Mouse (Mus musculus) Patski (cell line): Measurements from ENCODE around the gene Rbbp5. TPM values are rescaled to one million over a fixed set of nuclear protein-coding genes. Genes with fewer than 3 reads are reported as not detected.

ENCODE experiments used
- ATAC-seq: fragments of 100-300 bp; one replicate; pipeline ENCODE4 v1.8.0; 2021
- CTCF ChIA-PET: fragments of 350-600 bp; sonication (Branson Sonifier 250); formaldehyde crosslinking; loops from one replicate; lab custom pipeline; 2022; ENCODE audit warnings: inconsistent platforms; lab: Charles Lee
- POLR2A ChIA-PET: fragments of 350-600 bp; sonication (Branson Sonifier 250); formaldehyde crosslinking; loops from one replicate; lab custom pipeline; 2022; ENCODE audit warnings: antibody characterized with exemption, inconsistent platforms; lab: Charles Lee
- DNase-seq: peaks from one replicate; pipeline ENCODE4 v3.0.0-alpha.2; 2011; ENCODE audit warnings: low read depth, low spot score
- H3K27me3 ChIP-seq: fragments of 371-371 bp; one replicate; pipeline ENCODE4 v1.5.1; 2021
- CTCF ChIP-seq: fragments of 100-300 bp; IDR thresholded peaks from one replicate; pipeline ENCODE4 v1.5.1; 2021
- in situ Hi-C: fragments of 300-500 bp; cut with MboI; formaldehyde crosslinking; loops from 3 replicates; pipeline ENCODE4 v1.11.1; 2018; ENCODE audit warnings: low pct_unique_long_range_greater_than_20kb, mixed read lengths
- polyA plus RNA-seq: library from polyadenylated mRNA; unstranded; gene quantifications from one replicate; pipeline ENCODE4 v1.2.3, GENCODE M21; 2021

The Rbbp5 gene
- 41.0 TPM for polyA plus RNA-seq

DNA sequence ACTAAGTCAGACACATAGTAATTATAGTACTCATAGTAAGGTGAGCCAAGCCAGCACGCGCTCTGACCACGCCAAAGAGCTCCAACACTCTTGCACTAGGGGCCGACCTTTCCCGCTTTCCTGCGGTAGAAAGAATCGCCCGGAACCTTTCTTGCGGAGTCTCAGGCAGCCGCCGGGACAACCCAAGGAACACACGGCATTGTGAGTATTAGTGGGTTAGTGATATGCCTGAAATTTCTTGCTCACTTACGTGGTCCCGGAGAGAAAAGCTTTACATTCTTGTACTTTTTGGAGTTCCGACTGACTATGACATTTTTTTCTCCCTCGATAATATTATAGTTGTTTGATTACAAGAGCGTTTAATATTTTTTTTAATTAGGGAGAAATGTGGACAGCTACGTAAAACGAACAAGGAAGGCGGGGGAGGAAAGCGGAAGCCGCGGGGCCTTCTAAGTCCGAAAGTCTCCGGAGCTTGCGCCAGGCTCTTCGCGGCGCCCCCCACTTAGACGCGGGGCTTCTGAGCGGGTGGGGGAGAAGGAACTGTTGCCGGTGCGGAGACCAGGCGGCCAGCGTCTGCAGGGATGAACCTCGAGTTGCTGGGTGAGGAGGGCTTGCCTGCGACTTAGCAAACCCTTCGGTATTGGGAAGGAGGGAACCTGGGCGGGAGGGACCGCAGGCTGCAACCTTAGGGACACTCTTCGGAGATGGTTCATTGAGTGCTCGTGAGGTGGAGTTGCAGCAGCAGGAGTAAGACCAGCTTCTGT lies at the start of gene Rbbp5:
Gene Rbbp5, plus strand, starts transcription at position 438 of the 764 bp plus-strand sequence.
- DNase-seq (peak; percentile 79), ATAC-seq (peak; percentile 57)
- CTCF ChIA-PET: no interaction called here
- POLR2A ChIA-PET: interaction anchor here (0.5 to 0.7 kb wide), 2 partner anchors 84 to 97 kb away, joined by 3 read pairs; no protein-coding TSS in a partner anchor
- in situ Hi-C loops: no loop called here
- H3K27me3 ChIP-seq: no peaks in the 10 kb centered on the region
- TF ChIP-seq CTCF: peak; percentile 18

DNA sequence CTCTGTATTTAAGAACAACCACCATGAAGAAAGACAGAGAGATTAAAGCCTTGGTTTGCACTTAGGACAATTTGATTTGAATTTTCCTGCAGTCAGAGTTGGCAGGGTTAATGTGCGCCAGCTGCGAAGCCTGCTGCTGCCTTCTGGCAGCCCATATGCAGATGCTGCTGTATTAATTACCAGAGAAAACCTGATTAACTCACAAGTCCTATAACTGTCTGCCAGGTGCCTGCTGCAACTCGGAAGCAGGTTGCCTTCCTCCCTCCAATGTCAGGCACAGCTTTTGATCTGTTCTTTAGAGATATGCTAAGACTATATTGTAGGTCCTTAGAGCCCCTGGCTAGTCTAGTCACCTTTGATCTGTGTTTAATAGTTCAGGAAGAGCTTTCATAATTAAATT lies 46.3 kb upstream of the Rbbp5 start:
- DNase-seq (no peak), ATAC-seq (no peak)
- CTCF ChIA-PET: interaction anchor here (0.8 kb wide), 1 partner anchor 10 kb away, joined by 3 read pairs; no protein-coding TSS in a partner anchor
- no peak for TF ChIP-seq CTCF
- in situ Hi-C loops: no loop called here
- no peaks in the 10 kb centered on the region for H3K27me3 ChIP-seq
- POLR2A ChIA-PET: no interaction called here

DNA sequence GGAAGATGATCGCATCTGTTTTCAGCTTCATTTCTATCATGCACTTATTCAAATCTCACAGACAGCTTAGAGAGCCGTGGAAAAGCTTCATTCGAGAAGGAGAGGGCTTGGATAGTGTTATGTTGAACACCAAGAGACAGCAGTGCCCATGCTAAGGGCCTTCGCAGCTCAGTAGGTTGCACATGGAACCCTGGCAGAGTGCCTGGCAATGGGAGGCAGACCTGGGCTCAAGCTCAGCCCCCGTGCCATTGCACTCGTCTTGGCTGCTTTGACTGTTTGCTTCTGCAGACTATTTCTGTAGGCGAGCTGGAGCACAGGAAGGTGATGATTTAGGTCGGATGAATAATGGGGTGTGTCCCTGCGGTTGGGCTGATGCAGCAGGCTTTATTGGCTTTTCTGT lies 45.4 kb upstream of the Rbbp5 start:
- ATAC-seq (no peak), DNase-seq (no peak)
- ChIA-PET POLR2A (interaction anchor here (0.7 kb wide), 1 partner anchor 41 kb away, joined by 3 read pairs; the partner anchor contains the start of gene Tmcc2), CTCF (interaction anchor here (0.8 to 0.9 kb wide), 2 partner anchors 9 kb away, joined by 3 read pairs; no protein-coding TSS in a partner anchor)
- no peaks in the 10 kb centered on the region for H3K27me3 ChIP-seq
- no peak for TF ChIP-seq CTCF
- in situ Hi-C loops: no loop called here

DNA sequence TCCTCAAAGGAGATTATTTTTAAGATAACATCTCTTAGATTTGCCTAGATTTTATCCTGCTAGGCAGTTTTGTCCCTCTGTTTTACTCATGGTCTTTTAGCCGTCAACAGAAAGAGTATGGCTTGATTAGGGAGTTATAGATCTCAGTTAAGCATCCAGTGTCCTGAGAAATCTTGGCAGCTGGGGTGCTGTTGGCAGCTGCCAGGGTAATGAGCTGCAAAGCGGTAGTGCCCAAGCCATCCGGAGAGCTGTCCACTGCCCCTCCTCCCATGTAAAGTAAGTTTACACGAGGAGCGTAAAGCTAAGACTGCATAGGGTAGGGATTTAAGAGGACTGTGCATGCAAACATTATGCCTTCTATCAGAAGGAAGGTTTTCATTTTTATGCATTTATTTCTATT lies 43.8 kb upstream of the Rbbp5 start:
- no peak for DNase-seq
- ChIA-PET CTCF (no interaction called here), POLR2A (no interaction called here)
- no peak for ATAC-seq
- no peaks in the 10 kb centered on the region for H3K27me3 ChIP-seq
- TF ChIP-seq CTCF: no peak
- in situ Hi-C loops: no loop called here

DNA sequence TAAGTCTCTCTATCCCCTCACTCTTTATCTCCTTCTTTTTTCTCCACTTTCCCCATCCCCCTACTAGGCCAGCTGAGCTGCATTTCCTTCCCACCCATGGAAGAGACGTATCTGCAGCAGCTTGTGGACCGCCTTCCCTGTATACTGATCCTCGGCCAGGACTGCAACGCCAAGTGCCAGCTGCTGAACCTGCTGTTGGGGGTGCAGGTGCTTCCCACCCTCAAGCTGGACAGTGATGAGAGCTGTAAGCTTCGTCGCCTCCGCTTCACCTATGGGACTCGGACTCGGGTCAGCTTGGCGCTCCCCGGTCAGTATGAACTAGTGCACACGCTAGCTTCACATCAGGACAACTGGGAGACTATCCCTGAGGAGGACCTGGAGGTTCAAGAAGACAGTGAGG lies 43.1 kb upstream of the Rbbp5 start:
- no peak for ATAC-seq
- CTCF ChIA-PET: no interaction called here
- POLR2A ChIA-PET: no interaction called here
- no peaks in the 10 kb centered on the region for H3K27me3 ChIP-seq
- DNase-seq: no peak
- in situ Hi-C loops: no loop called here
- no peak for TF ChIP-seq CTCF

DNA sequence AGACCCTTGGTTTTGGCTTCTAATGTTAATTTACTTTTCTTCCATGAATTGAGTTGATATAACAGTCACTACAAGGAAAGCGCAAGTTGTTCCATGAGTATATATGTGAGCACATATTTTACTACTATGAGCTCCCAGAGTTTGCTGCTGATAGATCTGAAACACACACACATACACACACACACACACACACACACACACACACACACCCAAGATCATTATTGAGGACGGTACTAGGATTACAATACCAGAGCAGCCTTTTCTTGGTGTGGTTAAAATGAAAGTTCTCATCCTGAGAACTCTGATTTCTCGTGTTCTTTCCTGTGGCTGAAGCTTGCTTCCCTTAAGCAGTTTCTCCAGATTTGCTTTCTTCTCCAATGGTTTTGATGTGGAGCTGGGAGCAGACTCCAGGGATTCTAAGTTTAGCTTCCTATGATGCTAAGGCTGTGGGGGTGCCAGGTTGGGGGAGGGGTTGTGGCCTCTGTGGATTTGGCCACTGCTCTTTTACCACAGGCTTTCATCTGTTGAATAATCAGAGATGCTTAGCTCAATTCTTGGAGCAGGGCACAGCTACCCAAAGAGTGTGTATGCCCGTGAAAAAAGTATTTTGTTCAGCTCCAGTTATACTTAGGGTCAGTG lies 40.7 kb upstream of the Rbbp5 start:
- DNase-seq (no peak), ATAC-seq (no peak)
- TF ChIP-seq CTCF: no peak
- CTCF ChIA-PET: interaction anchor here (0.7 to 2.1 kb wide), 3 partner anchors 28 to 68 kb away, joined by 3 to 5 read pairs (median 3); no protein-coding TSS in a partner anchor
- in situ Hi-C loops: no loop called here
- POLR2A ChIA-PET: interaction anchor here (0.7 to 1.3 kb wide), 2 partner anchors 10 to 39 kb away, joined by 3 read pairs; no protein-coding TSS in a partner anchor
- no peaks in the 10 kb centered on the region for H3K27me3 ChIP-seq

DNA sequence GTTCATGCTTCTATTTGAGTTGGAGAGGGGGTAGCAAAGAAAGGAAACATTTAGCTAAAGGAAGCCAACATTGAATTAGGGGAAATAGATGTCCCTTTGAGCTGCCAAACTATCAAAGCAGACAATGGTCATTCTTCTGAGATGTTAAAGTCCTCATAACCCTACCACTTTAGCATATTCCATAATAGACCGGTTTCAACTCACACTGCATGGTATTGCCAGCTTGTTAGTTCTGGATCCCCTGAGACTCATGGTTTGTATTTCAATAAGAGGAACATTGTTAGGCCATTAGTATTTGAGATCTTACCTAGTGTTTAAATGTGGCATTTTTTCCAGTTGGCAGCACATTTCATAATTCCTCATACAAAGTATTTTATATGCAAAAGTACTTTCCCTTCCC lies 40.2 kb upstream of the Rbbp5 start:
- POLR2A ChIA-PET: interaction anchor here (0.7 to 1.3 kb wide), 2 partner anchors 10 to 39 kb away, joined by 3 read pairs; no protein-coding TSS in a partner anchor
- DNase-seq: no peak
- CTCF ChIA-PET: interaction anchor here (1.0 to 2.1 kb wide), 2 partner anchors 28 to 69 kb away, joined by 3 to 5 read pairs; no protein-coding TSS in a partner anchor
- ATAC-seq: no peak
- no peaks in the 10 kb centered on the region for H3K27me3 ChIP-seq
- in situ Hi-C loops: no loop called here
- TF ChIP-seq CTCF: no peak

DNA sequence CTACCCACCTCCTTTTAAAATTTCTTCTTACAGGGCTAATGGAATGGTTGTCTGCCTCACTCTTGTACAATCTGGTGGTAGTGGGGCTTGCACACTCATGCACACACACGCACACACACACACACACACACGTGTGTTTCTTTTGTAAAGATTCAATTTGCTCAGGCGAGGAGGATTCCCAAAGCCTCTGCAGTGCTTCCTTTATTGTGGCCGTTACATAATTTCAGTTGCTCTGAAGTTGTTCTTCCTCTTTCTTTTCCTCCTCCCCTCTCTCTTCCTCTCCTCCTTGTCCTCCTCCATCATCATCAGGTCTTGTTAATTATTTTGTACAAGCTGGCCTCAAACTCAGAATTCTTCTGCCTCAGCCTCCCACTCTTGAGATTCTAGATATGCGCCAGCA lies 39.8 kb upstream of the Rbbp5 start:
- in situ Hi-C loops: no loop called here
- H3K27me3 ChIP-seq: no peaks in the 10 kb centered on the region
- ChIA-PET POLR2A (interaction anchor here (1.2 kb wide), 1 partner anchor 27 kb away, joined by 3 read pairs; no protein-coding TSS in a partner anchor), CTCF (interaction anchor here (2.1 kb wide), 1 partner anchor 69 kb away, joined by 5 read pairs; no protein-coding TSS in a partner anchor)
- DNase-seq: no peak
- ATAC-seq: no peak
- no peak for TF ChIP-seq CTCF

DNA sequence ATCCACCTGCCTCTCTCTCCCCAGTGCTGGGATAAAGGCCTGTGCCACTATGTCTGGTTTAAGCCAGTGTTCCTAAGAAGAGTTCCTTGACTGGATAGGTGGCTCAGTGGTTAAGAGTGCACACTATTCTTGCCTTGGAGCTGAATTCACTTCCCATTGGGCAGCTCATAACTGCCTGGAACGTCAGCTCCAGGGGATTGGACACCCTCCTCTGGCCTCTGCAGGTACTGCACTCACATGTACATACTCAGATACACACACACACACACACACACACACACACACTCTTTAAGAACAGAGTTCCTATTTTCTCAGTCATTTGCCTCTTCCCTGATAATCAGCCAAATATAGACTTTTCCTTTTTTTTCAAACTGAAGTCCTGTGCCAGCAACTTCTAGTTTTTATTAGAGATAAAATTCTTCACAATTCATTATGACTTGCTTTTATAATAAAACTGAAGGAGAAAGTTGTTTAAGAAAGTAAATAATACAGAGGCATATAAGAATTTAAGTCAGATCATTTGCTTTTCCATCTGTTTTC lies 36.2 kb upstream of the Rbbp5 start:
- ChIA-PET POLR2A (no interaction called here), CTCF (interaction anchor here (0.6 to 1.7 kb wide), 7 partner anchors 9 to 74 kb away, joined by 3 to 6 read pairs (median 4); no protein-coding TSS in a partner anchor)
- DNase-seq (no peak), ATAC-seq (no peak)
- TF ChIP-seq CTCF: peak; percentile 35
- H3K27me3 ChIP-seq: no peaks in the 10 kb centered on the region
- in situ Hi-C loops: no loop called here

DNA sequence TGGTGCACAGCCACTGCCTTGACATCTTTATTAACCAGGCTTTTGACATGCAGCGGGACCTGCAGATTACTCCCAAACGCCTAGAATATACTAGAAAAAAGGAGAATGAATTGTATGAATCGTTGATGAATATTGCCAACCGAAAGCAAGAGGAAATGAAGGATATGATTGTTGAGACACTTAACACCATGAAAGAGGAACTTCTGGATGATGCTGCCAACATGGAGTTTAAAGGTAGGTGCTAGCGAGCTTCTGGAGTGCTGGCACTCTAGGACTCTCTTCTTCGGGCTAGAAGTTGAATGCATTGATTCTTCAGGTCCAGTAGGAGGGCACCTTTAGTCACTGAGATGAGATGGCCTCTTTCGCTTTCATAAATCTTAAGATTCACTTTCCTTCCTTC lies 27.4 kb upstream of the Rbbp5 start:
- ChIA-PET CTCF (interaction anchor here (1.5 kb wide), 1 partner anchor 10 kb away, joined by 5 read pairs; no protein-coding TSS in a partner anchor), POLR2A (no interaction called here)
- DNase-seq (no peak), ATAC-seq (no peak)
- TF ChIP-seq CTCF: no peak
- no peaks in the 10 kb centered on the region for H3K27me3 ChIP-seq
- in situ Hi-C loops: no loop called here
